Mouse (Mus musculus) hindbrain, embryonic 12.5 days (tissue): ENCODE data around the gene Kdm6a. TPM values are rescaled to one million over a fixed set of nuclear protein-coding genes. Genes with fewer than 3 reads are reported as not detected.

Source experiments
- ATAC-seq: fragments of 200-750 bp; cut with Nextera tagmentation; 2 replicates; pipeline ENCODE4 v1.8.0; 2017; ENCODE audit warnings: moderate TSS enrichment; ENCODE audit not compliant: low FRiP score
- H3K27ac ChIP-seq: fragments of 300-500 bp; sonication (generic); 2 replicates; pipeline ENCODE4 v1.5.1; 2016; ENCODE audit warnings: mild to moderate bottlenecking
- H3K27me3 ChIP-seq: fragments of 300-500 bp; sonication (generic); 2 replicates; pipeline ENCODE4 v1.6.1; 2016; ENCODE audit warnings: mild to moderate bottlenecking
- H3K36me3 ChIP-seq: fragments of 300-500 bp; sonication (generic); 2 replicates; pipeline ENCODE4 v1.6.1; 2016; ENCODE audit warnings: mild to moderate bottlenecking
- H3K4me1 ChIP-seq: fragments of 300-500 bp; sonication (generic); 2 replicates; pipeline ENCODE4 v1.6.1; 2016
- H3K4me2 ChIP-seq: fragments of 300-500 bp; sonication (generic); replicated peaks from 2 replicates; pipeline ENCODE4 v1.6.1; 2016; ENCODE audit warnings: mild to moderate bottlenecking
- H3K4me3 ChIP-seq: fragments of 300-500 bp; sonication (generic); 2 replicates; pipeline ENCODE4 v1.5.1; 2016; ENCODE audit warnings: mild to moderate bottlenecking
- H3K9ac ChIP-seq: fragments of 300-500 bp; sonication (generic); 2 replicates; pipeline ENCODE4 v1.6.1; 2016; ENCODE audit warnings: mild to moderate bottlenecking, moderate library complexity
- H3K9me3 ChIP-seq: fragments of 300-500 bp; sonication (generic); replicated peaks from 2 replicates; pipeline ENCODE4 v1.6.1; 2016; ENCODE audit warnings: mild to moderate bottlenecking
- WGBS: fragments of 180-500 bp; shearing (Covaris S2); methylation state at CpG from one replicate; pipeline ENCODE4 v1.1.7; 2016; 5-methylcytosine and 5-hydroxymethylcytosine counted together
- polyA plus RNA-seq: library from polyadenylated mRNA; unstranded; fragments of >200 nt; fragmentation: Nextera tagmentation; extraction: Ambion mirVana; gene quantifications from 2 replicates; pipeline ENCODE4 v1.2.1, GENCODE M21; 2016

The Kdm6a gene
- polyA plus RNA-seq: 33.5 and 35.4 TPM in 2 replicates

- H3K27ac ChIP-seq: peak within 1 kb of the TSS; percentile 97
- peak; percentile 99 for ATAC-seq
- H3K27me3 ChIP-seq: no peaks in the 10 kb centered on the region
- H3K4me3 ChIP-seq: peak within 1 kb of the TSS; percentile 82
- H3K4me2 ChIP-seq: peak within 1 kb of the TSS; percentile 65
- under 1% methylated on average over 44 of the region's 50 CpGs for WGBS
- peak within 1 kb of the TSS; percentile 89 for H3K9ac ChIP-seq
- no peaks in the 10 kb centered on the region for H3K36me3 ChIP-seq
- no peaks in the 10 kb centered on the region for H3K4me1 ChIP-seq
- no peaks in the 10 kb centered on the region for H3K9me3 ChIP-seq
These were observed at the start of gene Kdm6a for GRCm38 (mm10) chrX:18162192-18162857. Kdm6a (plus strand) TSS chrX:18162575.

- no peak within 1 kb of the TSS for H3K4me2 ChIP-seq
- no peaks in the 10 kb centered on the region for H3K4me1 ChIP-seq
- H3K9ac ChIP-seq: no peak within 1 kb of the TSS
- no peaks in the 10 kb centered on the region for H3K27me3 ChIP-seq
- no peaks in the 10 kb centered on the region for H3K9me3 ChIP-seq
- H3K4me3 ChIP-seq: no peak within 1 kb of the TSS
- no peak within 1 kb of the TSS for H3K27ac ChIP-seq
- 100% methylated on average over 1 of the region's 1 CpGs for WGBS
- ATAC-seq: no peak
- H3K36me3 ChIP-seq: no peaks in the 10 kb centered on the region
These were observed 16.8 kb upstream of the Kdm6a start, which contains the start of gene Dusp21 for GRCm38 (mm10) chrX:18145557-18145956. Dusp21 (plus strand) TSS chrX:18145857.

GRCm38 (mm10) chrX:18160734-18161442, 1.5 kb upstream of the Kdm6a start:
- Histone ChIP-seq H3K36me3 (no peaks in the 10 kb centered on the region), H3K9ac (no peak overlapping the region), H3K4me3 (no peak overlapping the region), H3K4me1 (no peaks in the 10 kb centered on the region), H3K27ac (0 out of 2 replicates have a peak overlapping the region, but pooled peaks have one; percentile 96), H3K9me3 (no peaks in the 10 kb centered on the region), H3K27me3 (no peaks in the 10 kb centered on the region), H3K4me2 (peak overlapping the region; percentile 57; the same call in 1 of the 2 replicates)
- WGBS: 54% methylated on average over 4 of the region's 4 CpGs
- ATAC-seq: no peak

- Histone ChIP-seq H3K36me3 (no peaks in the 10 kb centered on the region), H3K4me1 (no peaks in the 10 kb centered on the region), H3K4me3 (peak overlapping the region; percentile 82), H3K27me3 (no peaks in the 10 kb centered on the region), H3K27ac (peak overlapping the region; percentile 96), H3K4me2 (peak overlapping the region; percentile 57), H3K9ac (peak overlapping the region; percentile 74), H3K9me3 (no peaks in the 10 kb centered on the region)
- ATAC-seq: peak; percentile 84
- under 1% methylated on average over 28 of the region's 28 CpGs for WGBS
These were observed 581 bp upstream of the Kdm6a start for GRCm38 (mm10) chrX:18161796-18162191.

GRCm38 (mm10) chrX:18162861-18163731, 721 bp downstream of the Kdm6a start:
- Histone ChIP-seq H3K4me2 (peak overlapping the region; percentile 65), H3K27ac (peak overlapping the region; percentile 97), H3K9me3 (no peaks in the 10 kb centered on the region), H3K4me3 (peak overlapping the region; percentile 82), H3K27me3 (no peaks in the 10 kb centered on the region), H3K36me3 (no peaks in the 10 kb centered on the region), H3K4me1 (no peaks in the 10 kb centered on the region), H3K9ac (peak overlapping the region; percentile 89)
- peak; percentile 20 for ATAC-seq
- under 1% methylated on average over 56 of the region's 95 CpGs for WGBS

- Histone ChIP-seq H3K4me3 (peak overlapping the region; percentile 82), H3K27ac (peak overlapping the region; percentile 97), H3K4me1 (no peaks in the 10 kb centered on the region), H3K9ac (peak overlapping the region; percentile 89), H3K4me2 (peak overlapping the region; percentile 65), H3K36me3 (no peaks in the 10 kb centered on the region), H3K9me3 (no peaks in the 10 kb centered on the region), H3K27me3 (no peaks in the 10 kb centered on the region)
- WGBS: 1% methylated on average over 10 of the region's 10 CpGs
- ATAC-seq: no peak
These were observed 1.7 kb downstream of the Kdm6a start for GRCm38 (mm10) chrX:18163917-18164624.

GRCm38 (mm10) chrX:18165121-18165520, 2.7 kb downstream of the Kdm6a start:
- H3K4me3 ChIP-seq: no peak overlapping the region
- no peaks in the 10 kb centered on the region for H3K36me3 ChIP-seq
- no peaks in the 10 kb centered on the region for H3K27me3 ChIP-seq
- H3K4me1 ChIP-seq: no peaks in the 10 kb centered on the region
- 80% methylated on average over 2 of the region's 2 CpGs for WGBS
- no peaks in the 10 kb centered on the region for H3K9me3 ChIP-seq
- no peak overlapping the region for H3K27ac ChIP-seq
- ATAC-seq: no peak
- no peak overlapping the region for H3K9ac ChIP-seq
- H3K4me2 ChIP-seq: peak overlapping the region; percentile 65

- Histone ChIP-seq H3K9ac (no peak overlapping the region), H3K9me3 (no peaks in the 10 kb centered on the region), H3K27me3 (no peaks in the 10 kb centered on the region), H3K27ac (no peak overlapping the region), H3K4me3 (no peak overlapping the region), H3K4me1 (no peaks in the 10 kb centered on the region), H3K4me2 (no peak overlapping the region), H3K36me3 (no peaks in the 10 kb centered on the region)
- 88% methylated on average over 3 of the region's 3 CpGs for WGBS
- ATAC-seq: no peak
These were observed 4.6 kb downstream of the Kdm6a start for GRCm38 (mm10) chrX:18166961-18167360.

- H3K9ac ChIP-seq: no peak overlapping the region
- H3K4me3 ChIP-seq: no peak overlapping the region
- ATAC-seq: no peak
- no peaks in the 10 kb centered on the region for H3K36me3 ChIP-seq
- no peaks in the 10 kb centered on the region for H3K4me1 ChIP-seq
- 95% methylated on average over 1 of the region's 1 CpGs for WGBS
- no peaks in the 10 kb centered on the region for H3K27me3 ChIP-seq
- H3K9me3 ChIP-seq: no peaks in the 10 kb centered on the region
- no peak overlapping the region for H3K4me2 ChIP-seq
- H3K27ac ChIP-seq: no peak overlapping the region
These were observed 6.6 kb downstream of the Kdm6a start for GRCm38 (mm10) chrX:18168940-18169339.

GRCm38 (mm10) chrX:18174831-18175230, 12.5 kb downstream of the Kdm6a start:
- Histone ChIP-seq H3K4me1 (no peaks in the 10 kb centered on the region), H3K4me2 (no peak overlapping the region), H3K9ac (no peak overlapping the region), H3K27me3 (no peaks in the 10 kb centered on the region), H3K4me3 (no peak overlapping the region), H3K27ac (no peak overlapping the region), H3K9me3 (no peaks in the 10 kb centered on the region), H3K36me3 (no peaks in the 10 kb centered on the region)
- WGBS: 65% methylated on average over 4 of the region's 4 CpGs
- ATAC-seq: no peak

GRCm38 (mm10) chrX:18177803-18178202, 15.4 kb downstream of the Kdm6a start:
- no peaks in the 10 kb centered on the region for H3K4me1 ChIP-seq
- no peak overlapping the region for H3K4me2 ChIP-seq
- H3K36me3 ChIP-seq: no peaks in the 10 kb centered on the region
- no peak overlapping the region for H3K27ac ChIP-seq
- no peaks in the 10 kb centered on the region for H3K9me3 ChIP-seq
- no peak for ATAC-seq
- WGBS: 84% methylated on average over 4 of the region's 4 CpGs
- H3K27me3 ChIP-seq: no peaks in the 10 kb centered on the region
- no peak overlapping the region for H3K9ac ChIP-seq
- H3K4me3 ChIP-seq: no peak overlapping the region
